Mouse (Mus musculus) frontal cortex, adult (tissue): ENCODE results near the gene Psma4.
"Not testable (repeated sequence)": the region's sequence is repeated elsewhere in the genome, so short reads cannot be mapped to it uniquely, and the experiment has no call there.

Experiments used
- ATAC-seq: cut with Nextera tagmentation; 2 replicates; pipeline ENCODE4 v1.9.2; 2017; ENCODE audit warnings: mild to moderate bottlenecking, moderate library complexity, mixed read lengths; ENCODE audit not compliant: low TSS enrichment

Psma4 gene

GRCm38 (mm10) chr9:54950575-54951321 lies at the start of gene Psma4, which contains the start of gene AY074887:
TSS of gene Psma4 (plus strand) at chr9:54950790.
TSS of gene AY074887 (minus strand) at chr9:54950998.
- ATAC-seq: peak; percentile 91

- no peak for ATAC-seq
These were observed 41.1 kb upstream of the Psma4 start for GRCm38 (mm10) chr9:54909446-54909845.

- ATAC-seq: no peak
These were observed 35.0 kb upstream of the Psma4 start for GRCm38 (mm10) chr9:54915576-54915975.

GRCm38 (mm10) chr9:54916401-54916800 lies 34.2 kb upstream of the Psma4 start:
- no peak for ATAC-seq

DNA sequence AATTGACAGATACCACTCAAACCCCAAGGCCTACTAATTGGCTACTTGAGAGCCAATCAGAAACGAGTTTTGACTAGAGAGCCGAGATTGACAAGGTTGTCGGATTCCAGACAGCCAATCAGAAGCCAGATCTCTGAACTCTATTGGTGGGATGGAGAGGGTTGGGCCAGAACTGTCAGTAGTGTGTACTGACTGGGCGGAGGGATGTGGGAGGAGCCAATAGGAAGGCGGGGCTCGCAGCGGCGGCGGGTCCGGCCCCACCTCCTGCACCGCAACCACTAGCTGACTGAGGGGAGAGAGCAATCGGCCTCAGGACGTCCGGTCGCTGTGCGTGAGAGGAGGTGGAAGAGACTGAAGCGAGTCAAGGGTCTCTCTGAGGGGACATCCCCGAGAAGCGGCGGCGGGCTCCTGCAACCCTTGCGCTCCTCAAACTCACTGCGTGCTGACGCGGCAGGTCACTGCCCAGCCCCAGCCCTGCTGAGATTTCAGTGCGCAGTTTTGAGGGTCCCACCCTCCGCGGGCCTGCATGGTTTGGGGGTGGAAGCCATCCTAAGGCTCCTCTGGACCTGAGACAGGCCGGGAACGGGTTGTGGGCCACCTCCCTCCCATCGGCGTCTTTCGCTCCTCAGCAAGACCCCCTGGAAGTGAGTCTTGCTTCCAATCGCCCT lies 33.4 kb upstream of the Psma4 start, which contains the start of gene Hykk:
Gene Hykk, plus strand, starts transcription at position 274 of the 668 bp plus-strand sequence.
- peak; percentile 100 for ATAC-seq

GRCm38 (mm10) chr9:54918191-54918590 lies 32.4 kb upstream of the Psma4 start:
- ATAC-seq: no peak

- ATAC-seq: no peak
These were observed 31.8 kb upstream of the Psma4 start for GRCm38 (mm10) chr9:54918781-54919180.

- ATAC-seq: no peak
These were observed 30.6 kb upstream of the Psma4 start for GRCm38 (mm10) chr9:54919946-54920345.

GRCm38 (mm10) chr9:54930741-54931140 lies 19.8 kb upstream of the Psma4 start:
- ATAC-seq: no peak

- ATAC-seq: no peak
These were observed 18.8 kb upstream of the Psma4 start for GRCm38 (mm10) chr9:54931765-54932164.

- ATAC-seq: no peak
These were observed 18.2 kb upstream of the Psma4 start for GRCm38 (mm10) chr9:54932379-54932778.

DNA sequence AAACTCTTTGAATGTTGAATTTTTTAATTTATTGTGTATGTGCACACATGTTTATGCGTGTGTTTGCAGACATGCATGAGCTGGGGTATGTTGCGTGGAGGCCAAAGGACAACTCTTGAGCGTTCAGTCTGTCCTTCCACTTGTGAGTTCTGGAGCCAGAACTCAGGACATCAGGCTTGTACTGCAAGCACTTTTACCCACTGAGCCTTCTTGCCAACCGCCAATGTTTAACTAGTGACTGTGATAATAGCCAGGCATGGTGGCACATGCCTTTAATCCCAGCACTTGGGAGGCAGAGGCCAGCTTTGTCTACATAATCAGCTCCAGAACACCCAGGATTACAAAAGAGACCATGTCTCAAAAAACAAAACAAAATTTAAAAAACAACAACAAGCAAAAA lies 8.5 kb upstream of the Psma4 start:
- no peak for ATAC-seq

GRCm38 (mm10) chr9:54944467-54944866 lies 6.1 kb upstream of the Psma4 start:
- ATAC-seq: no peak

- peak; percentile 21; the same call in 1 of the 2 replicates for ATAC-seq
These were observed 4.3 kb upstream of the Psma4 start for GRCm38 (mm10) chr9:54946256-54946655.

DNA sequence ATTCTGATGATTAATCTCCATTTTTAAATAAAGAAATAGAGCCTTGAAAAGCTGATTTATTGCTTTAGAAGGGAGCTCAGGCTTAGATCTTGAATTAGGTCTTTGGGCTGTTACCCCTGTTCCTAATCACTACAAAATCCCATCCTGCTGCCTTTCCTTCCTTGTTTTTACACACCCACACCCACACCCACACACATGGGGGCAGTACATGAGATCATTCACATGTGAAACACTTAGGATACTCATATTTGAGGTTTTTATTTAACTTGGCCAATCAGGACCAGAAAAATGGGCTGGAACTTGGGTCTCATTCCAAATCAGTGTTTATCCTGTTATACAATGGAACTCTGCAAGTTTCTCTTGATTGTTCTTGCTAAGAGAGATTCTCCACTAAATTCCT lies 1.1 kb upstream of the Psma4 start:
- ATAC-seq: no peak

- ATAC-seq: not testable (repeated sequence)
These were observed 428 bp upstream of the Psma4 start for GRCm38 (mm10) chr9:54950162-54950561.

DNA sequence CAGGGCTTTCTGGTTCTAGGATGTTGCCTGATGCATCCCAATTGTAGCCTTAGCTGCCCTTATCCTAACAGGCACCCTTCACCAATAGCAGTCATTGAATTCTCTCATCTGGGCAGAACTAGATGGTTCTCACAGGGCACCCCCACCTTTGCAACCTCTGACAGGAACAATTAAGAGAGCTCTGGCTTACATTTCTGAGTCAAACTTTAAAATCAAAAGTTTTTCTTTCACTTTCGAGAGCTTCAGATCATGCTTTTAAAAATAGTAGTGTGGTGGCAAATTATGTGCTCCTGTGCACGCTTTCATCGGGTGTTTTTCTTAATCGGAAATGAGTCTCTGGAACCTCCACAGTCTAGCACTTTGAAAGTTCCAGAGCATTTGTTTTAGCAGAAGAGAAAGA lies 10.5 kb downstream of the Psma4 start:
- 0 out of 2 replicates have a peak, but pooled peaks have one; percentile 6 for ATAC-seq

DNA sequence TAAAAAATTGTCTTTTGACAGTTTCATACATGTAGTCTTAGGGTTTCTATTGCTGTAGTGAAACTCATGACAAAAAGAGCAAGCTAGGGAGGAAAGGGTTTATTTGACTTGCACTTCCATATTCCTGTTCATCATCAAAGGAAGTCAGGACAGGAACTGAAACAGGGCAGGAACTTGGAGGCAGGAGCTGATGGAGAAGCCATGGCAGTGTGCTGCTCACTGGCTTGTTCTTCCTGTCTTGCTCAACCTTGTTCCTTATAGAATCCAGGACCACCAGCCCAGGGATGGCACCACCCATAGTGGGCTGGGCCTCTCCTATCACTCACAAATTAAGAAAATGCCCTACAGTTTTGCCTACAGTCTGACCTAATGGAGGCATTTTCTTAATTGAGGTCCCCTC lies 13.1 kb downstream of the Psma4 start:
- no peak for ATAC-seq

- no peak for ATAC-seq
These were observed 19.5 kb downstream of the Psma4 start for GRCm38 (mm10) chr9:54969972-54970637.

DNA sequence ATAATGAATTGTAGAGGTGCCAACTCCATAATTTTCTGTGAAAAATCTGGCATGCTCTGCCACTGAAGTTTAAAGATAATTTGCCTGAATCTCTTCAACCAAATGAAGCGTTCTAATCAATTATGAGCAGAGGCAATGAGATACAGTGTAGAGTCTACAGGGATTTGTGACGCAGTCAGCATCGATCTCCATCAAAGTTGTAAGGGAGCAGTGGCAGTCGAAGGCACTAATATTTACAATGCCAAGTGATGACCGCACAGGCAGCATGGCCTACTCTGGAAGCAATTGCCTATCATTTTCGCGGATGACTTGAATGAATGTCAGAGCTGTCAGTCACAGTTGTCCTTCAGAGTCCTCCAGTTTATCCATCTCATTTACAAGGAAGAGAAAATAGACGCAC lies 30.1 kb downstream of the Psma4 start, which contains the start of gene Chrna5:
Gene Chrna5, plus strand, starts transcription at position 207 of the 400 bp plus-strand sequence.
- ATAC-seq: 0 out of 2 replicates have a peak, but pooled peaks have one; percentile 20

DNA sequence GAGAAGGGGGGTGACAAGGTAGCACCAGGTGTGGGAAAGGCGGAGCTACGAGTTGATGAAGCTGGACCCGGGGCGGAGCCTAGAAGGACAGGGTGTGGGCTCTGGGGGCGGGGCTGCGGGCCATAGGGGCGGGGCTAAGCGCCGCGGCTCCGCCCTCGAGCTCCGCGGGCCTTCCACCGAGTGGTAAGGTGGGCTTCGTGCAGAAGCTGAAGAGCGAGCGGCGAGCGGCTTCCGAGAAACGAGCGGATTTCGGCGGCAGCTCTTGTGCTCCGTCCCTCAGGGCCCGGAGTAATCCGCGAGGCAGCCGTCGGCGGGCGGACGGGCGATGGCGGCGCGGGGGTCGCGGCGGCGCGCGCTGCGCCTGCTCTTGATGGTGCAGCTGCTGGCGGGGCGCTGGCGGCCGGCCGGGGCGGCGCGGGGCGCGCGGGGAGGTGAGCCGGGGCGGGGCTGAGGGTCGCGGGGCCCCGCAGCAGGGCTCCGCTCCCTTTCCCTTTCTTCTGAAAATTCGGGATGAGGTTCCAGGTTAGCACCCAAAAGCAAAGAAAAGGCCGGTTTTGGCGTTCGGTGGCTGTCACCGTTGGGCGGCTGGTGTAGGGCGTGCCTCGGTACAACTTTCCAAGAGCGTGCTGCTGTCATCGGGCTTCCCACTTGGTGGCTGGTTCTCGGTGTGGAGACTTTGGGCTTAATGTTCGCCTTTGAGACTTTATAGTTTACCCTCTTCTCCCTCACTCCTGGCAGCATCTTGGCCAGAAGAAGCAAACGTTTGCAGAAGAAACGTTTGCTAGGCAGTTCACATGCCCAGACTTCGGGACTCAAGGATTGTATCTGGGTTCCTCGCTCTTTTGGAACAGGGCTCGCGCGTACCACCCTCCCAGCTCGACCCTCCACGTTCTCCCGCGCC lies 31.0 kb downstream of the Psma4 start:
- no peak; the same call in 1 of the 2 replicates for ATAC-seq
